In genomic region chr6:11900809-11901310, GRCm38 (mm10) we compare ENCODE assay signal across 31 mouse cellular contexts. TPM values are rescaled to one million over a fixed set of nuclear protein-coding genes. Genes with fewer than 3 reads are reported as not detected.
DNase-seq lines count a peak whose midpoint lies in the region; ATAC-seq and TF ChIP-seq lines count a peak whose summit lies in the region.
"Had no signal": no experiment of that assay in that cellular context is flagged by ENCODE, and none has a peak within 500 bp of the region (broad histone marks: within the 10 kb centered on the region; RNA-seq: fewer than 3 reads in every experiment).

No protein-coding gene starts in this region.

- TF ChIP-seq CTCF in heart, adult 2 months (IDR thresholded peaks at IDR 0.05), result no peak

- no peaks in the 10 kb centered on the region for H3K27me3 ChIP-seq in heart, adult 2 months (ENCODE audit: control insufficient read depth, insufficient read depth, low read length)
- no peaks in the 10 kb centered on the region for H3K27me3 ChIP-seq in limb, embryonic 10.5 days (ENCODE audit: low read depth, poor library complexity, severe bottlenecking)
- H3K27me3 ChIP-seq: embryonic facial prominence, embryonic 13.5 days; forebrain, embryonic 12.5 days; forebrain, embryonic 15.5 days; heart, embryonic 12.5 days; heart, embryonic 15.5 days; hindbrain, embryonic 13.5 days; intestine, embryonic 15.5 days had no signal

- intact Hi-C loops in heart, adult 2 months (cut with DNase I), result no loop called here

- H3K36me3 ChIP-seq in heart, adult 2 months (ENCODE audit: control insufficient read depth, insufficient read depth, low read length), result peaks cover 33% of the 10 kb centered on the region
- peaks cover 79% of the 10 kb centered on the region for H3K36me3 ChIP-seq in limb, embryonic 10.5 days

- TF ChIP-seq EP300 in heart, adult 2 months (IDR thresholded peaks at IDR 0.05; ENCODE audit: insufficient read depth, low read depth, low read length), result no peak

- H3K79me2 ChIP-seq in heart, adult 2 months (replicated peaks; ENCODE audit: control insufficient read depth, insufficient read depth, low read length), result no peaks in the 10 kb centered on the region; the same call in 1 of the 2 replicates

- H3K4me3 ChIP-seq in heart, adult 2 months, result no peak overlapping the region
- no peak overlapping the region for H3K4me3 ChIP-seq in limb, embryonic 10.5 days
- H3K4me3 ChIP-seq: embryonic facial prominence, embryonic 10.5 days; embryonic facial prominence, embryonic 13.5 days; erythroblast, embryonic 14.5 days; forebrain, embryonic 12.5 days; forebrain, embryonic 15.5 days; heart, embryonic 12.5 days; heart, embryonic 15.5 days; hindbrain, embryonic 10.5 days; hindbrain, embryonic 13.5 days; intestine, embryonic 15.5 days had no signal

- peaks cover 2% of the 10 kb centered on the region for H3K4me1 ChIP-seq in heart, adult 2 months (ENCODE audit: control insufficient read depth, insufficient read depth, low read length)
- H3K4me1 ChIP-seq in limb, embryonic 10.5 days, result peaks cover 2% of the 10 kb centered on the region; the same call in 1 of the 2 replicates

- H3K9ac ChIP-seq in heart, adult 2 months (ENCODE audit: low read depth, low read length), result no peak overlapping the region
- H3K9ac ChIP-seq: embryonic facial prominence, embryonic 13.5 days; forebrain, embryonic 12.5 days; forebrain, embryonic 15.5 days; heart, embryonic 12.5 days; heart, embryonic 15.5 days; hindbrain, embryonic 13.5 days; intestine, embryonic 15.5 days had no signal

- DNase-seq in 3134 (ENCODE audit: extremely low read depth, insufficient read length, low spot score), result peak; percentile 25
- peak; percentile 73 for DNase-seq in 416B (ENCODE audit: low read depth)
- peak; percentile 4 for DNase-seq in T-cell, adult 2 months (ENCODE audit: low spot score)
- DNase-seq in heart, adult 2 months, result no peak
- DNase-seq in embryo, embryonic 9.5 days (ENCODE audit: extremely low spot score), result no peak
- DNase-seq in limb, embryonic 10.5 days (ENCODE audit: low spot score), result no peak
- no peak for DNase-seq in layer of hippocampus, adult 9-11 months
- DNase-seq: adrenal gland, adult 2 months; adrenal gland, postnatal 14 days; B cell, adult 2 months; cerebellum, adult 11 months; cerebellum, adult 2 months; cerebellum, adult 9-11 months; cerebellum, postnatal 25 days; gastrocnemius, postnatal 36 days; heart, adult 11 months; heart, postnatal 10 days; heart, postnatal 36 days had no signal

- ATAC-seq in megakaryocyte progenitor cell, adult 5-6 weeks (replicated peaks; ENCODE audit: poor library complexity), result 0 out of 2 replicates have a peak, but pooled peaks have one; percentile 26
- ATAC-seq: CD4-positive, CD25-positive, alpha-beta regulatory T cell, adult 4 months; forebrain, embryonic 15.5 days; hindbrain, embryonic 16.5 days; intestine, embryonic 15.5 days had no signal

- H3K27ac ChIP-seq in heart, adult 2 months, result no peak overlapping the region
- H3K27ac ChIP-seq in limb, embryonic 10.5 days, result no peak overlapping the region
- H3K27ac ChIP-seq: embryonic facial prominence, embryonic 10.5 days; embryonic facial prominence, embryonic 13.5 days; forebrain, embryonic 12.5 days; forebrain, embryonic 15.5 days; heart, embryonic 15.5 days; hindbrain, embryonic 10.5 days; hindbrain, embryonic 13.5 days; intestine, embryonic 15.5 days had no signal

- no peak for TF ChIP-seq POLR2A in heart, adult 2 months (IDR thresholded peaks at IDR 0.05; ENCODE audit: insufficient read depth, low read depth, low read length)

- no peaks in the 10 kb centered on the region for H3K9me3 ChIP-seq in limb, embryonic 10.5 days (replicated peaks)
- H3K9me3 ChIP-seq: embryonic facial prominence, embryonic 10.5 days; embryonic facial prominence, embryonic 13.5 days; forebrain, embryonic 12.5 days; forebrain, embryonic 15.5 days; heart, embryonic 12.5 days; heart, embryonic 15.5 days; hindbrain, embryonic 10.5 days; hindbrain, embryonic 13.5 days; intestine, embryonic 15.5 days had no signal

- WGBS in heart, adult 2 months, result 76% methylated on average over 4 of the region's 4 CpGs
- 95% methylated on average over 4 of the region's 4 CpGs for WGBS in limb, embryonic 10.5 days

RNA-seq across cellular contexts. Expression of gene Ndufa4, which starts 6.4 kb away (rescaled TPM):
- 690 and 719 TPM in 2 replicates for total RNA-seq in megakaryocyte progenitor cell, adult 5-6 weeks (2015)
- total RNA-seq in megakaryocyte progenitor cell, adult 5-6 weeks (2017), result 382 and 561 TPM in 2 replicates
- 1,000 to 10,000 TPM; 2,754 to 3,253 TPM for total RNA-seq in heart, adult 2 months (2021)
- 2,447 and 2,960 TPM in 2 replicates for polyA plus RNA-seq in heart, adult 2 months (2012; rRNA removed)
- polyA plus RNA-seq in limb, embryonic 10.5 days (2016; fragmentation: Nextera tagmentation; extraction: Ambion mirVana), result 856 and 862 TPM in 2 replicates

RNA-seq across cellular contexts. Expression of gene Phf14, which starts 6.7 kb away (rescaled TPM):
- total RNA-seq in megakaryocyte progenitor cell, adult 5-6 weeks (2015), result 90.8 and 105 TPM in 2 replicates
- 83.4 and 109 TPM in 2 replicates for total RNA-seq in megakaryocyte progenitor cell, adult 5-6 weeks (2017)
- total RNA-seq in heart, adult 2 months (2021), result 10 to 100 TPM; 45.9 to 47.4 TPM
- polyA plus RNA-seq in heart, adult 2 months (2012; rRNA removed), result 8.4 and 21.6 TPM in 2 replicates
- 58.6 and 73.2 TPM in 2 replicates for polyA plus RNA-seq in limb, embryonic 10.5 days (2016; fragmentation: Nextera tagmentation; extraction: Ambion mirVana)

Comparison
In these comparisons a context has a peak if more than half of its experiments do, and no peak if none do; other contexts are left out.
1. DNase-seq: peak in 3134 (single experiment), 416B (single experiment) and T-cell, adult 2 months (single experiment); none in heart, adult 2 months (0 of 2), embryo, embryonic 9.5 days (single experiment), limb, embryonic 10.5 days (single experiment) and layer of hippocampus, adult 9-11 months (single experiment).